Mouse (Mus musculus) midbrain, embryonic 16.5 days (tissue): ENCODE data around the gene Col24a1. TPM values are rescaled to one million over a fixed set of nuclear protein-coding genes. Genes with fewer than 3 reads are reported as not detected.

Experiments used
- ATAC-seq: fragments of 200-750 bp; cut with Nextera tagmentation; 2 replicates; pipeline ENCODE4 v1.8.0; 2017; ENCODE audit warnings: moderate TSS enrichment
- H3K27ac ChIP-seq: fragments of 300-500 bp; sonication (generic); 2 replicates; pipeline ENCODE4 v1.5.1; 2014; ENCODE audit warnings: mild to moderate bottlenecking, low read length, mixed read lengths
- H3K27me3 ChIP-seq: fragments of 300-500 bp; sonication (generic); 2 replicates; pipeline ENCODE4 v1.6.1; 2014; ENCODE audit warnings: low read depth, low read length, mixed read lengths; ENCODE audit not compliant: control insufficient read depth, insufficient read depth
- H3K36me3 ChIP-seq: fragments of 300-500 bp; sonication (generic); 2 replicates; pipeline ENCODE4 v1.6.1; 2014; ENCODE audit warnings: mild to moderate bottlenecking, low read length, moderate library complexity, mixed read lengths; ENCODE audit not compliant: control insufficient read depth, insufficient read depth
- H3K4me1 ChIP-seq: fragments of 300-500 bp; sonication (generic); 2 replicates; pipeline ENCODE4 v1.6.1; 2014; ENCODE audit warnings: mild to moderate bottlenecking, low read length, mixed read lengths; ENCODE audit not compliant: control insufficient read depth, insufficient read depth
- H3K4me2 ChIP-seq: fragments of 300-500 bp; sonication (generic); 2 replicates; pipeline ENCODE4 v1.6.1; 2014; ENCODE audit warnings: mild to moderate bottlenecking, low read length, mixed read lengths
- H3K4me3 ChIP-seq: fragments of 300-500 bp; sonication (generic); 2 replicates; pipeline ENCODE4 v1.5.1; 2014; ENCODE audit warnings: low read depth, mild to moderate bottlenecking, low read length, moderate library complexity, mixed read lengths
- H3K9ac ChIP-seq: fragments of 300-500 bp; sonication (generic); 2 replicates; pipeline ENCODE4 v1.6.1; 2014; ENCODE audit warnings: low read depth, low read length, mixed read lengths
- H3K9me3 ChIP-seq: fragments of 300-500 bp; sonication (generic); replicated peaks from 2 replicates; pipeline ENCODE4 v1.6.1; 2014; ENCODE audit warnings: mild to moderate bottlenecking, low read length, mixed read lengths; ENCODE audit not compliant: control insufficient read depth, poor library complexity, severe bottlenecking
- WGBS: fragments of 180-500 bp; shearing (Covaris S2); extraction: QIAGEN DNeasy Blood & Tissue Kit; methylation state at CpG from one replicate; pipeline ENCODE4 v1.1.7; 2014; 5-methylcytosine and 5-hydroxymethylcytosine counted together
- polyA plus RNA-seq: library from polyadenylated mRNA; unstranded; fragments of >200 nt; fragmentation: Nextera tagmentation; extraction: Ambion mirVana; gene quantifications from 2 replicates; pipeline ENCODE4 v1.2.1, GENCODE M21; 2015

Col24a1 gene
- polyA plus RNA-seq: 0.85 and 1.6 TPM in 2 replicates

DNA sequence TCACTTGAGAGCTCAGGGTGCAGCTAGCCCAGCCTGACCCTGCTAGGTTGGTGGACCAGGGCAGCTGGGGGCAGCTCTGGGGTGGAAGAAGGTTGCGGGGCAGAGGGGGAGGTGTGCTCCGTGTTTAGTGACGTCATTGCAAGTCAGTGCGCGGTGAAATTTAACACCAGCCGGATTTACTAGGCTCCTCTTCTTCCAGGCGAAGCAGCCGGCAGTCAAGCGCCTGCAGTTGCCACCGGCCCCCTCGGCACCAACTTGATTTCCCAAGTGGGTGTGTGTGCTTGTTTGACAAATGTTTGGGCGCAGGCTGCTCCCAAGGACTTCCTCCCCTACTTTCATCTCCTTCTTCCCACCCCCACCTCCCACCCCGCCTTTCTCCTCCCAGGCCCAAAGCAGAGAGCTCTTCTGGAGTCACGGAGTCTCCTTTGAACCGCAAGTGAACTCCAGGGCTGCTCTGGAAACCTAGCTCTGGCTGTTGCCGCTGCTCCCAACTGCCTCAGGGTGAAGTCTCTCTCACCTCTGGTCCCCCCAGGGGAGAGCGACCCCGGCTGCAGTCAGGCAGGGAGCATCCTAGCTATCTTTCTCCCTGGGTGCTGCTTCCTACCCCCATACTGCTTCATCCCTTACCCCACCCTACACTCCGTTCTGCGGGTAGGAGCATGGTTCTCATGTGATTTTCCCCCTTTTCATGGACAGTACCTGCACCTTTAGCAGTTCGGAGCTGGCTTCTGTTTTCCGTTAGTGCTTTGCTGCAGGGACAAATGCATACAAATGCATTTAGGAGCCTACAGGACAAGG is at the start of gene Col24a1:
Gene Col24a1, plus strand, starts transcription at position 136 of the 798 bp plus-strand sequence.
- peak; percentile 57 for ATAC-seq
- H3K27me3 ChIP-seq: peaks cover 4% of the 10 kb centered on the region; the same call in 1 of the 2 replicates
- H3K27ac ChIP-seq: no peak within 1 kb of the TSS
- H3K4me2 ChIP-seq: peak within 1 kb of the TSS; percentile 69
- H3K36me3 ChIP-seq: no peaks in the 10 kb centered on the region
- peak within 1 kb of the TSS; percentile 55 for H3K9ac ChIP-seq
- H3K4me1 ChIP-seq: peaks cover 13% of the 10 kb centered on the region
- 2% methylated on average over 22 of the region's 22 CpGs for WGBS
- peak within 1 kb of the TSS; percentile 33 for H3K4me3 ChIP-seq
- H3K9me3 ChIP-seq: no peaks in the 10 kb centered on the region

- Histone ChIP-seq H3K36me3 (no peaks in the 10 kb centered on the region), H3K27me3 (no peaks in the 10 kb centered on the region), H3K4me1 (no peaks in the 10 kb centered on the region), H3K9me3 (no peaks in the 10 kb centered on the region), H3K9ac (no peak overlapping the region), H3K27ac (no peak overlapping the region), H3K4me3 (no peak overlapping the region), H3K4me2 (no peak overlapping the region)
- no peak for ATAC-seq
- WGBS: 86% methylated on average over 2 of the region's 2 CpGs
Observed at GRCm38 (mm10) chr3:145248040-145248439, 44.2 kb upstream of the Col24a1 start.

DNA sequence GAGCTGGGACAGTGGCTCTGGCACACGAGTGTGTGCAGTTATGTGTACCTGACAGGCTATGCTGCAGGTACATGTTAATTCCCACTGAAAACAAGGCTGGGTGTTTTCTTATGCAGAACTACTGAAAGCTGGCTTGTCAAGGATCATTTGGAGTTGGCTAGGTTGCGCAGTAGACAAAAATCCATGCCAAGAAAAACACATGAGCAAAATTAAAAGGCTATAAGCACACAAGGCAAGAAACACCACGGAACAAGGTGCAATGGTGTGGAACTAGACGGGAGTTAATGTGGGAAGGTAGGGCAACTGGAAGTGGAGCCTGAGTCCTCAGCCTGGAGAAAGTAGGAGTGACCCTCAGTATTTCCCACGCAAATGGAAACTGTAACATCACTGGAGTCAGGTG is 39.2 kb upstream of the Col24a1 start:
- Histone ChIP-seq H3K4me2 (no peak overlapping the region), H3K27ac (no peak overlapping the region)
- 89% methylated on average over 5 of the region's 5 CpGs for WGBS

DNA sequence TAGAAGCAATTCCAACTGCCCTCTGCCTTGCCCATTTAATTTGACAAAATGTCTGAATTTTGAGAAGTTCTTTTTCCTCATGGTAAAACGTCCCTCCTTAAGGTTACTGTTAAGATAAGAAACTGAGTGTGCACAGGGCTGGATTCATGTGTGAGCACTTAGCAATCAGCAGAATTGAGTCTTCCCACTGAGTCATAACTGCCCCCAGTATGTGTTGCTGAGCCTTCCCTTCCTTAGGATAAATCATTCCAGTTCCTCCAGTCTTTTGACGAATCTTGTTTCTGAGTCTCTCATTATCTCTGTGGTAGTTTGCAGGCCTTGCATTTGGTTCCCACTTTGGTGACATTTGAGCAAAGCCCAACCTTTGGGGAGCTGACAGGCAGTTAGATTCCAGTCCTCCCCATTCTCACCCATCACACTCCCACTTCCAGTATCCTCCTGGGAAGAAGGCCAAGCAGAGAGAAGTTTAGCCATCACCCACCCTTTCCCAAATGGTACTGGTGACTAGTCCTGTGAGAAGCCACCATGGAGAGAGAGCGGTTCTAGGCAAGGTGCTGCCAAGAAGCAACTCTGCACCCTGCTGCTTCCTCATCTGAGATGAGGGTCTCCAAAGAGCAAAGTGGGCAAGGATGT is 37.4 kb upstream of the Col24a1 start:
- Histone ChIP-seq H3K4me2 (no peak overlapping the region), H3K36me3 (no peaks in the 10 kb centered on the region), H3K27ac (no peak overlapping the region), H3K4me3 (no peak overlapping the region), H3K27me3 (no peaks in the 10 kb centered on the region), H3K9ac (no peak overlapping the region), H3K4me1 (no peaks in the 10 kb centered on the region), H3K9me3 (no peaks in the 10 kb centered on the region)
- ATAC-seq: no peak
- 85% methylated on average over 3 of the region's 3 CpGs for WGBS

More for the DNA sequence above, 39.2 kb upstream of the Col24a1 start:
- Histone ChIP-seq H3K4me1 (no peaks in the 10 kb centered on the region), H3K9ac (no peak overlapping the region), H3K4me3 (no peak overlapping the region), H3K9me3 (no peaks in the 10 kb centered on the region), H3K36me3 (no peaks in the 10 kb centered on the region), H3K27me3 (no peaks in the 10 kb centered on the region)
- ATAC-seq: no peak

DNA sequence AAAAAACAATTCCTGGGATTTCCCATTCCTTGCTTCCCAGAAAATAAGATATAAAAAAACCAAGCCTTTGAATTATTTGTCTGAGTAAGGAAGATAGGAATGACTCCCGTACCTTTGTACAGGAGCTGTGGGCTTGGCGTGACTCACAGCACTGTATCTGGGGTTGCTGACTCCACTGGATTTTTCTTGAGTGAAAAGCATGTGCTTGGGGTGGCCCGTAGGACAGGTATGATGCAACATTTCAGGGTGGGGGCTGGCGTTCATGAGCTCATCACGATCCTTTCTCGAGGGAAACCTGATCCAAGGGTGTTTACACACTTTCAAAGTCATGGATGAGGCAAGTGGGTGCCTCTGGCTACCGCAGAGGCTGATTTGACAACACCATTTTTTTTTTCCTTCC is 35.6 kb upstream of the Col24a1 start:
- 91% methylated on average over 7 of the region's 7 CpGs for WGBS
- ATAC-seq: no peak
- H3K36me3 ChIP-seq: no peaks in the 10 kb centered on the region
- H3K4me1 ChIP-seq: no peaks in the 10 kb centered on the region
- H3K27ac ChIP-seq: no peak overlapping the region
- H3K4me2 ChIP-seq: no peak overlapping the region
- H3K9ac ChIP-seq: no peak overlapping the region
- no peaks in the 10 kb centered on the region for H3K9me3 ChIP-seq
- H3K27me3 ChIP-seq: no peaks in the 10 kb centered on the region
- H3K4me3 ChIP-seq: no peak overlapping the region

- WGBS: 91% methylated on average over 6 of the region's 6 CpGs
- H3K9me3 ChIP-seq: no peaks in the 10 kb centered on the region
Observed at GRCm38 (mm10) chr3:145259678-145260077, 32.6 kb upstream of the Col24a1 start.

GRCm38 (mm10) chr3:145263131-145263530 is 29.1 kb upstream of the Col24a1 start:
- H3K27ac ChIP-seq: no peak overlapping the region
- H3K4me2 ChIP-seq: no peak overlapping the region
- H3K9me3 ChIP-seq: no peaks in the 10 kb centered on the region
- H3K9ac ChIP-seq: no peak overlapping the region
- 82% methylated on average over 4 of the region's 4 CpGs for WGBS
- no peaks in the 10 kb centered on the region for H3K27me3 ChIP-seq
- no peaks in the 10 kb centered on the region for H3K4me1 ChIP-seq
- H3K36me3 ChIP-seq: no peaks in the 10 kb centered on the region
- no peak overlapping the region for H3K4me3 ChIP-seq
- no peak for ATAC-seq

More at GRCm38 (mm10) chr3:145259678-145260077, 32.6 kb upstream of the Col24a1 start:
- H3K4me3 ChIP-seq: no peak overlapping the region
- ATAC-seq: no peak
- no peak overlapping the region for H3K4me2 ChIP-seq
- H3K27me3 ChIP-seq: no peaks in the 10 kb centered on the region
- no peaks in the 10 kb centered on the region for H3K4me1 ChIP-seq
- H3K9ac ChIP-seq: no peak overlapping the region
- no peak overlapping the region for H3K27ac ChIP-seq
- no peaks in the 10 kb centered on the region for H3K36me3 ChIP-seq

GRCm38 (mm10) chr3:145268066-145268465 is 24.2 kb upstream of the Col24a1 start:
- 93% methylated on average over 7 of the region's 7 CpGs for WGBS

GRCm38 (mm10) chr3:145274191-145274590 is 18.1 kb upstream of the Col24a1 start:
- 86% methylated on average over 6 of the region's 6 CpGs for WGBS
- H3K9me3 ChIP-seq: no peaks in the 10 kb centered on the region

More at GRCm38 (mm10) chr3:145268066-145268465, 24.2 kb upstream of the Col24a1 start:
- Histone ChIP-seq H3K27me3 (no peaks in the 10 kb centered on the region), H3K9me3 (no peaks in the 10 kb centered on the region), H3K27ac (no peak overlapping the region), H3K4me2 (no peak overlapping the region), H3K4me1 (no peaks in the 10 kb centered on the region), H3K36me3 (no peaks in the 10 kb centered on the region), H3K4me3 (no peak overlapping the region), H3K9ac (no peak overlapping the region)
- ATAC-seq: no peak

More at GRCm38 (mm10) chr3:145274191-145274590, 18.1 kb upstream of the Col24a1 start:
- Histone ChIP-seq H3K4me2 (no peak overlapping the region), H3K36me3 (no peaks in the 10 kb centered on the region), H3K4me1 (no peaks in the 10 kb centered on the region), H3K27me3 (no peaks in the 10 kb centered on the region), H3K9ac (no peak overlapping the region), H3K27ac (no peak overlapping the region), H3K4me3 (no peak overlapping the region)
- ATAC-seq: no peak
